Mouse (Mus musculus) liver, embryonic 16.5 days (tissue): ENCODE measurements at regions not wholly inside any gene's neighbourhood (a gene's known extent, or its start where the extent isn't known, plus 50 kb on each side); places are given as distances from the start of the nearest gene placed in this dataset.

Experiments used
- ATAC-seq: fragments of 200-750 bp; cut with Nextera tagmentation; 2 replicates; pipeline ENCODE4 v1.8.0; 2017; ENCODE audit warnings: low read depth, mild to moderate bottlenecking, moderate number of reproducible peaks, moderate library complexity
- H3K27ac ChIP-seq: fragments of 300-500 bp; sonication (generic); 2 replicates; pipeline ENCODE4 v1.5.1; 2014; ENCODE audit warnings: mild to moderate bottlenecking, low read length
- H3K27me3 ChIP-seq: fragments of 300-500 bp; sonication (generic); 2 replicates; pipeline ENCODE4 v1.6.1; 2014; ENCODE audit warnings: low read depth, low read length, mixed read lengths; ENCODE audit not compliant: control insufficient read depth, insufficient read depth
- H3K36me3 ChIP-seq: fragments of 300-500 bp; sonication (generic); 2 replicates; pipeline ENCODE4 v1.6.1; 2014; ENCODE audit warnings: mild to moderate bottlenecking; ENCODE audit not compliant: control insufficient read depth, insufficient read depth
- H3K4me1 ChIP-seq: fragments of 300-500 bp; sonication (generic); 2 replicates; pipeline ENCODE4 v1.6.1; 2014; ENCODE audit warnings: low read depth, low read length, mixed read lengths; ENCODE audit not compliant: control insufficient read depth
- H3K4me2 ChIP-seq: fragments of 300-500 bp; sonication (generic); 2 replicates; pipeline ENCODE4 v1.6.1; 2014; ENCODE audit warnings: low read depth, low read length, mixed read lengths
- H3K4me3 ChIP-seq: fragments of 300-500 bp; sonication (generic); 2 replicates; pipeline ENCODE4 v1.5.1; 2014; ENCODE audit warnings: low read depth, mild to moderate bottlenecking, low read length
- H3K9ac ChIP-seq: fragments of 300-500 bp; sonication (generic); 2 replicates; pipeline ENCODE4 v1.6.1; 2014; ENCODE audit warnings: low read depth, low read length
- H3K9me3 ChIP-seq: fragments of 300-500 bp; sonication (generic); replicated peaks from 2 replicates; pipeline ENCODE4 v1.6.1; 2016; ENCODE audit warnings: low read length; ENCODE audit not compliant: control insufficient read depth
- WGBS: fragments of 180-500 bp; shearing (Covaris S2); extraction: QIAGEN DNeasy Blood & Tissue Kit; methylation state at CpG from one replicate; pipeline ENCODE4 v1.1.7; 2014; ENCODE audit not compliant: insufficient replicate concordance; 5-methylcytosine and 5-hydroxymethylcytosine counted together

- no peak for ATAC-seq
- Histone ChIP-seq H3K27ac (no peak overlapping the region), H3K27me3 (no peaks in the 10 kb centered on the region), H3K36me3 (no peaks in the 10 kb centered on the region), H3K9ac (no peak overlapping the region), H3K9me3 (no peaks in the 10 kb centered on the region; the same call in 1 of the 2 replicates), H3K4me3 (no peak overlapping the region), H3K4me2 (no peak overlapping the region), H3K4me1 (no peaks in the 10 kb centered on the region)
- WGBS = 54% methylated on average over 4 of the region's 4 CpGs
These were observed 194.7 kb upstream of the Rfx3 start for GRCm38 (mm10) chr19:28205691-28206090.

- Histone ChIP-seq H3K4me3 (no peak overlapping the region), H3K27ac (no peak overlapping the region), H3K4me1 (no peaks in the 10 kb centered on the region), H3K9me3 (no peaks in the 10 kb centered on the region), H3K27me3 (no peaks in the 10 kb centered on the region), H3K4me2 (no peak overlapping the region), H3K9ac (no peak overlapping the region), H3K36me3 (no peaks in the 10 kb centered on the region)
- WGBS = 59% methylated on average over 3 of the region's 3 CpGs
- no peak for ATAC-seq
These were observed 192.8 kb upstream of the Rfx3 start for GRCm38 (mm10) chr19:28203719-28204118.

GRCm38 (mm10) chr19:28199385-28199784, 188.4 kb upstream of the Rfx3 start:
- WGBS = 54% methylated on average over 8 of the region's 8 CpGs
- Histone ChIP-seq H3K27me3 (no peaks in the 10 kb centered on the region), H3K4me2 (no peak overlapping the region), H3K9me3 (no peaks in the 10 kb centered on the region), H3K36me3 (no peaks in the 10 kb centered on the region), H3K4me1 (no peaks in the 10 kb centered on the region), H3K9ac (no peak overlapping the region), H3K4me3 (no peak overlapping the region), H3K27ac (no peak overlapping the region)
- no peak for ATAC-seq

GRCm38 (mm10) chr19:28196881-28197280, 185.9 kb upstream of the Rfx3 start:
- no peak overlapping the region for H3K4me2 ChIP-seq
- 76% methylated on average over 5 of the region's 5 CpGs for WGBS

GRCm38 (mm10) chr19:28192248-28192647, 181.3 kb upstream of the Rfx3 start:
- no peak for ATAC-seq
- H3K9me3 ChIP-seq = no peaks in the 10 kb centered on the region
- no peak overlapping the region for H3K4me3 ChIP-seq
- H3K27ac ChIP-seq = no peak overlapping the region
- H3K4me2 ChIP-seq = no peak overlapping the region
- WGBS = 64% methylated on average over 3 of the region's 3 CpGs
- H3K4me1 ChIP-seq = no peaks in the 10 kb centered on the region
- no peaks in the 10 kb centered on the region for H3K36me3 ChIP-seq
- no peaks in the 10 kb centered on the region for H3K27me3 ChIP-seq
- no peak overlapping the region for H3K9ac ChIP-seq

More at GRCm38 (mm10) chr19:28196881-28197280, 185.9 kb upstream of the Rfx3 start:
- no peak overlapping the region for H3K9ac ChIP-seq
- no peaks in the 10 kb centered on the region for H3K4me1 ChIP-seq
- H3K4me3 ChIP-seq = no peak overlapping the region
- no peak overlapping the region for H3K27ac ChIP-seq
- H3K27me3 ChIP-seq = no peaks in the 10 kb centered on the region
- no peaks in the 10 kb centered on the region for H3K9me3 ChIP-seq
- H3K36me3 ChIP-seq = no peaks in the 10 kb centered on the region
- no peak for ATAC-seq

- no peaks in the 10 kb centered on the region for H3K27me3 ChIP-seq
- no peak overlapping the region for H3K4me3 ChIP-seq
- H3K27ac ChIP-seq = no peak overlapping the region
- no peaks in the 10 kb centered on the region for H3K4me1 ChIP-seq
- 49% methylated on average over 9 of the region's 9 CpGs for WGBS
- no peak for ATAC-seq
- no peak overlapping the region for H3K4me2 ChIP-seq
- no peaks in the 10 kb centered on the region for H3K36me3 ChIP-seq
- no peak overlapping the region for H3K9ac ChIP-seq
- H3K9me3 ChIP-seq = no peaks in the 10 kb centered on the region
These were observed 180.6 kb upstream of the Rfx3 start for GRCm38 (mm10) chr19:28191428-28192116.

GRCm38 (mm10) chr19:28190250-28190649, 179.3 kb upstream of the Rfx3 start:
- Histone ChIP-seq H3K36me3 (no peaks in the 10 kb centered on the region), H3K27me3 (no peaks in the 10 kb centered on the region), H3K4me1 (no peaks in the 10 kb centered on the region), H3K4me2 (no peak overlapping the region), H3K9me3 (no peaks in the 10 kb centered on the region), H3K9ac (no peak overlapping the region), H3K4me3 (no peak overlapping the region), H3K27ac (no peak overlapping the region)
- WGBS = 79% methylated on average over 10 of the region's 10 CpGs
- no peak for ATAC-seq

- no peak for ATAC-seq
- Histone ChIP-seq H3K36me3 (no peaks in the 10 kb centered on the region), H3K27ac (no peak overlapping the region), H3K27me3 (no peaks in the 10 kb centered on the region), H3K4me1 (no peaks in the 10 kb centered on the region), H3K4me2 (no peak overlapping the region), H3K9me3 (no peaks in the 10 kb centered on the region), H3K9ac (no peak overlapping the region), H3K4me3 (no peak overlapping the region)
- WGBS = 66% methylated on average over 6 of the region's 6 CpGs
These were observed 177.4 kb upstream of the Rfx3 start for GRCm38 (mm10) chr19:28188363-28188762.

- Histone ChIP-seq H3K4me1 (no peaks in the 10 kb centered on the region), H3K27me3 (no peaks in the 10 kb centered on the region), H3K27ac (no peak overlapping the region), H3K9me3 (no peaks in the 10 kb centered on the region), H3K4me3 (no peak overlapping the region), H3K9ac (no peak overlapping the region), H3K4me2 (no peak overlapping the region), H3K36me3 (no peaks in the 10 kb centered on the region)
- WGBS = 61% methylated on average over 12 of the region's 12 CpGs
- ATAC-seq = no peak
These were observed 171.6 kb upstream of the Rfx3 start for GRCm38 (mm10) chr19:28182411-28183182.
